Mouse (Mus musculus) megakaryocyte, embryonic 14.5 days (primary cell): Measurements from ENCODE around the gene Kcnk4.

Source experiments
- FLI1 ChIP-seq: IDR thresholded peaks from 2 replicates; pipeline ENCODE4 v1.6.1; 2012; ENCODE audit warnings: low read length, inconsistent platforms, mixed read lengths
- GATA1 ChIP-seq: IDR thresholded peaks from 3 replicates; pipeline ENCODE4 v1.6.1; 2012; ENCODE audit warnings: mixed read lengths, low read length, inconsistent platforms, borderline replicate concordance

DNA sequence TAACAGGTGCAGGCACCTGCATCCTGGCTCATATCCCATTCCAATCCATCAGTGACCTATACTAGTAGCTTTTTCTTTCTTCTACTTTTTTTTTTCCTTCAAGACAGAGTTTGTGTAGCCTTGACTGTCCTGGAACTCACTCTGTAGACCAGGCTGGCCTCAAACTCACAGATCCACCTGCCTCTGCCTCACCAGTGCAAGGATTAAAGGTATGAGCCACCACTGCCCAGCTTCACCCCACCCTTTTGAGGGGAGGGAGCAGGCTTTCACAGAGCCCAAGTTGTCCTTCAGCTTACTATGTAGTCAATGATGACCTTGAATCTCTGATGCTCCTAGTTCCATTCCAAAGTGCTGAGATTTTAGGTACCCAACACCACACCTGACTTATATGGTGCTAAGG, 14.9 kb downstream of the Kcnk4 start:
- TF ChIP-seq GATA1 (no peak), FLI1 (no peak)
